Comparison of ENCODE assay signal across 8 mouse cellular contexts in genomic region chr7:12961511-12962141, GRCm38 (mm10). TPM values are rescaled to one million over a fixed set of nuclear protein-coding genes. Genes with fewer than 3 reads are reported as not detected.
DNase-seq lines count a peak whose midpoint lies in the region; ATAC-seq and TF ChIP-seq lines count a peak whose summit lies in the region.

No protein-coding gene starts in this region.

- H3K4me3 ChIP-seq in hindbrain, embryonic 13.5 days = peak overlapping the region; percentile 44
- peak overlapping the region; percentile 50 for H3K4me3 ChIP-seq in left cerebral cortex, adult 2 months

- intact Hi-C loops in left cerebral cortex, adult 2 months (cut with DNase I) = no loop called here

- peak overlapping the region; percentile 62 for H3K4me2 ChIP-seq in hindbrain, embryonic 13.5 days

- H3K27ac ChIP-seq in hindbrain, embryonic 13.5 days = peak overlapping the region; percentile 90
- H3K27ac ChIP-seq in left cerebral cortex, adult 2 months = peak overlapping the region; percentile 80

- H3K36me3 ChIP-seq in hindbrain, embryonic 13.5 days = no peaks in the 10 kb centered on the region

- H3K27me3 ChIP-seq in hindbrain, embryonic 13.5 days = no peaks in the 10 kb centered on the region

- H3K4me1 ChIP-seq in hindbrain, embryonic 13.5 days (replicated peaks) = peaks cover 20% of the 10 kb centered on the region

- 2% methylated on average over 29 of the region's 29 CpGs for WGBS in hindbrain, embryonic 13.5 days

- peak; percentile 75 for ATAC-seq in frontal cortex, adult (ENCODE audit: low TSS enrichment)
- peak; percentile 73 for ATAC-seq in hindbrain, embryonic 13.5 days (ENCODE audit: low FRiP score)

- no peaks in the 10 kb centered on the region for H3K9me3 ChIP-seq in hindbrain, embryonic 13.5 days

- peak overlapping the region; percentile 74 for H3K9ac ChIP-seq in hindbrain, embryonic 13.5 days

- DNase-seq in NIH3T3 (ENCODE audit: low read depth) = peak; percentile 89
- DNase-seq in cerebellum, postnatal 10 days = peak; percentile 61 to 62
- peak; percentile 38 to 52 for DNase-seq in left cerebral cortex, adult 2 months (ENCODE audit: extremely low spot score in 1 of 2, low spot score in 2 of 2)
- DNase-seq in lung, postnatal 4 days = peak; percentile 61
- DNase-seq in right cerebral cortex, adult 2 months (ENCODE audit: low spot score in 2 of 2) = peak; percentile 54 to 57
- no peak for DNase-seq in urinary bladder, postnatal 14 days (ENCODE audit: low spot score)

- no peak for TF ChIP-seq CTCF in left cerebral cortex, adult 2 months (IDR thresholded peaks at IDR 0.05)

RNA-seq across cellular contexts. Expression of gene Zfp324, which starts 4.0 kb away (rescaled TPM):
- 13.6 and 13.7 TPM in 2 replicates for polyA plus RNA-seq in hindbrain, embryonic 13.5 days (2015; fragmentation: Nextera tagmentation; extraction: Ambion mirVana)
- 10 to 100 TPM; 11.0 TPM for total RNA-seq in left cerebral cortex, adult 2 months (2021)

RNA-seq across cellular contexts. Expression of gene Zfp446, which starts 16.0 kb away (rescaled TPM):
- polyA plus RNA-seq in hindbrain, embryonic 13.5 days (2015; fragmentation: Nextera tagmentation; extraction: Ambion mirVana) = 12.4 and 13.2 TPM in 2 replicates
- total RNA-seq in left cerebral cortex, adult 2 months (2021) = 1 to 10 TPM; 7.9 to 9.0 TPM

RNA-seq across cellular contexts. Expression of gene Rnf225, which starts 34.4 kb away (rescaled TPM):
- polyA plus RNA-seq in hindbrain, embryonic 13.5 days (2015; fragmentation: Nextera tagmentation; extraction: Ambion mirVana) = 0.70 TPM in 2 replicates
- 1 to 10 TPM; 1.1 to 1.2 TPM for total RNA-seq in left cerebral cortex, adult 2 months (2021)

RNA-seq across cellular contexts. Expression of gene Slc27a5, which starts 36.4 kb away (rescaled TPM):
- 0.19 and 0.44 TPM in 2 replicates for polyA plus RNA-seq in hindbrain, embryonic 13.5 days (2015; fragmentation: Nextera tagmentation; extraction: Ambion mirVana)
- total RNA-seq in left cerebral cortex, adult 2 months (2021) = under 1 TPM in 1 of 2 experiments, not detected in 1; 0.44 TPM

RNA-seq across cellular contexts. Expression of gene Trim28, which starts 37.3 kb away (rescaled TPM):
- 216 and 239 TPM in 2 replicates for polyA plus RNA-seq in hindbrain, embryonic 13.5 days (2015; fragmentation: Nextera tagmentation; extraction: Ambion mirVana)
- total RNA-seq in left cerebral cortex, adult 2 months (2021) = 100 to 1,000 TPM; 220 to 221 TPM
